Mouse (Mus musculus) liver, adult 2 months (tissue): Measurements from ENCODE around the gene Rsph9. TPM values are rescaled to one million over a fixed set of nuclear protein-coding genes. Genes with fewer than 3 reads are reported as not detected.

Source experiments
- DNase-seq: peaks from one replicate; pipeline ENCODE4 v3.0.0-alpha.2; 2011; ENCODE audit warnings: low read depth, low spot score; ENCODE audit errors: extremely low read depth
- H3K27ac ChIP-seq: fragments of 200-500 bp; replicated peaks from 2 replicates; pipeline ENCODE4 v1.5.1; 2012; ENCODE audit warnings: low read depth, mild to moderate bottlenecking, control low read depth, inconsistent platforms, low read length; ENCODE audit not compliant: insufficient read depth
- H3K27me3 ChIP-seq: fragments of 200-500 bp; 2 replicates; pipeline ENCODE4 v1.6.1; 2012; ENCODE audit warnings: mild to moderate bottlenecking, moderate library complexity, low read length, inconsistent platforms; ENCODE audit not compliant: control insufficient read depth, insufficient read depth
- H3K36me3 ChIP-seq: fragments of 200-500 bp; 2 replicates; pipeline ENCODE4 v1.6.1; 2012; ENCODE audit warnings: low read length, inconsistent platforms; ENCODE audit not compliant: control insufficient read depth, insufficient read depth
- H3K4me1 ChIP-seq: fragments of 200-500 bp; 2 replicates; pipeline ENCODE4 v1.6.1; 2011; ENCODE audit warnings: low read length; ENCODE audit not compliant: control insufficient read depth, insufficient read depth
- H3K4me3 ChIP-seq: fragments of 200-500 bp; 2 replicates; pipeline ENCODE4 v1.5.1; 2011; ENCODE audit warnings: low read depth, mild to moderate bottlenecking, control low read depth, low read length, moderate library complexity; ENCODE audit not compliant: insufficient read depth
- H3K79me2 ChIP-seq: fragments of 200-500 bp; 2 replicates; pipeline ENCODE4 v1.6.1; 2012; ENCODE audit warnings: inconsistent platforms, mild to moderate bottlenecking, low read length, moderate library complexity; ENCODE audit not compliant: control insufficient read depth, insufficient read depth
- H3K9ac ChIP-seq: fragments of 200-500 bp; 2 replicates; pipeline ENCODE4 v1.6.1; 2012; ENCODE audit warnings: low read depth, mild to moderate bottlenecking, control low read depth, inconsistent platforms, low read length
- CTCF ChIP-seq: fragments of 200-500 bp; IDR thresholded peaks from 2 replicates; pipeline ENCODE4 v1.5.1; 2011; ENCODE audit warnings: low read depth, low read length, control low read depth
- POLR2A ChIP-seq: fragments of 200-500 bp; IDR thresholded peaks from 2 replicates; pipeline ENCODE4 v1.6.1; 2011; ENCODE audit warnings: low read length, control low read depth; ENCODE audit not compliant: insufficient read depth; ENCODE audit errors: extremely low read depth
- WGBS: fragments of 180-500 bp; shearing (Covaris S2); methylation state at CpG from one replicate; pipeline ENCODE4 v1.1.7; 2018; 5-methylcytosine and 5-hydroxymethylcytosine counted together
- polyA plus RNA-seq: library from polyadenylated mRNA; depleted of rRNA; stranded (reverse); fragments of >200 nt; gene quantifications from 2 replicates; pipeline ENCODE4 v1.2.3, GENCODE M21; 2012
- total RNA-seq: library from RNA; depleted of rRNA; stranded (reverse); fragments of >200 nt; gene quantifications from 2 replicates; pipeline ENCODE4 v1.2.3, GENCODE M21; 2014

The Rsph9 gene
- total and polyA plus RNA-seq, 2 experiments, result 0.83 to 0.93 TPM

DNA sequence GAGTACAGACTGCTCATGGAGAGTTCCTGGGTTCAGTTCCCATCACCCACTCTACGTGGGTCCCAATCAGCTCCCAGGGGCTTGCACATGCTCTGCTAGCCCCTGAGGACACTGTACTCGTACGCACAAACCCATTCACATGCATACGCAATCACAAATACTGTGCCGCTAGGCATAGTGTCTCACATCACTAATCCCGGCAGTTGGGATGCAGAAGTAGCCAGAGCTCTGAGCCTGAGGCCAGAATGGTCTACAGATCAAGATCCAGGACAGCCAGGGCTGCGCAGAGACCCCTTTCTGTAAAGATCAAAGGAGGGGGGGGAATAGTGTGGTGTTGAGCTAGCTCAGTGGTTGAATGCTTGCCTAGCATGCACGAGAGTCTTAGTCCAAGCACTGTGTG is 13.1 kb upstream of the Rsph9 start:
- peaks cover 12% of the 10 kb centered on the region for H3K4me1 ChIP-seq

GRCm38 (mm10) chr17:46156680-46157079 is 12.7 kb upstream of the Rsph9 start:
- 91% methylated on average over 5 of the region's 5 CpGs for WGBS
- no peak overlapping the region for H3K4me3 ChIP-seq

More for the DNA sequence above, 13.1 kb upstream of the Rsph9 start:
- Histone ChIP-seq H3K27ac (no peak overlapping the region), H3K4me3 (no peak overlapping the region), H3K27me3 (no peaks in the 10 kb centered on the region), H3K9ac (no peak overlapping the region), H3K79me2 (peaks cover 7% of the 10 kb centered on the region; the same call in 1 of the 2 replicates), H3K36me3 (no peaks in the 10 kb centered on the region)
- TF ChIP-seq CTCF, result no peak
- WGBS, result 97% methylated on average over 8 of the region's 8 CpGs
- no peak for DNase-seq

GRCm38 (mm10) chr17:46154336-46154735 is 10.3 kb upstream of the Rsph9 start:
- Histone ChIP-seq H3K79me2 (peaks cover 7% of the 10 kb centered on the region; the same call in 1 of the 2 replicates), H3K27ac (no peak overlapping the region)
- DNase-seq, result no peak

More at GRCm38 (mm10) chr17:46156680-46157079, 12.7 kb upstream of the Rsph9 start:
- no peak overlapping the region for H3K9ac ChIP-seq
- TF ChIP-seq CTCF, result no peak
- TF ChIP-seq POLR2A, result no peak
- H3K36me3 ChIP-seq, result no peaks in the 10 kb centered on the region
- H3K27ac ChIP-seq, result no peak overlapping the region
- H3K4me1 ChIP-seq, result peaks cover 10% of the 10 kb centered on the region
- no peak for DNase-seq
- no peaks in the 10 kb centered on the region for H3K27me3 ChIP-seq
- H3K79me2 ChIP-seq, result peaks cover 7% of the 10 kb centered on the region; the same call in 1 of the 2 replicates

DNA sequence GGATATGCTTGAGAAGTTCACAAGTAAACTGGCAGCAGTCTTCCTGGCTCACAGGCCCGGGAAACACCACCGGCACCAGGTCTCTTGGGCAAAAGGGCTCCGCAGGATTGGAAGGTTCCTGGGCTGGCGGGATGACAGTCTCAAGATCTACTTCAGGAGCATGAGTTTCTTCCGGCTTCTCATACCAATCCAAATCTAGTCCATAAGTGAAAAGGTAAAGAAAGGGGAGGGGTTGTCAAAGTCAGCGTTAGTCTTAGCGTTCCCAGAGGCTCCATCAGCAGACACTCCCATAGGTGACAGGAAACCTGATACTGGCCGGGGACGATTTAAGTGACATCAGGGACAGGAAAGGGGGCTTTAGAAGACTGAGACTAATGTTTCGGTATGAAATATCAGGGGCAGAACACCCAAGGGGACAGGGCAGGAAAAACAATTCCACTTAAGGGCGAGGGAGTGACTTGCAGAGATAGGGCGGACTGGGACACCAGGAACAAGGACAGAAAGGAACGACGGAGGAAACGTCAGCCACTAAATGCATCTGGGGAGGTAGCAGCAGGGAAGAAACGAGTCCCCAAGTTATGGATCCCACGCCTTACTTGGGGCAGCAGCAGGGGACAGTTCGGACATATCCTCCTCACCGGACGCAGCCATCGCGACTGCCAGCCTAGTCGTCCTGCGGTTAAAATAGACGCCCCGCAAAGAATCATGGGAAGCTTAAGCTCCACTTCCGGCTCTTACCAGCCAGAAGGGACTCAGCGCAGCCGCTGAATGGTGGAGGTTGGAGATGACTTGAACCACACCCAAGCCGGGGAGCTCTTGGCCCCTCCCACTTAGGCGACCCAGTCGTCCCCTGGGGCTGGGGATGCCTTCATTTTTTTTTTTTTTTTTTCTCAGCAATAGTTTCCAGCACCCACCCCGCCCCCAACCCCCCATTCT is 9.1 kb upstream of the Rsph9 start, which contains the start of gene Mad2l1bp:
Mad2l1bp (minus strand) TSS at position 707 of the 936 bp plus-strand sequence.
- Histone ChIP-seq H3K4me3 (peak within 1 kb of the TSS; percentile 60), H3K27ac (peak within 1 kb of the TSS; percentile 37), H3K9ac (peak within 1 kb of the TSS; percentile 67), H3K27me3 (no peaks in the 10 kb centered on the region), H3K36me3 (peaks cover 2% of the 10 kb centered on the region; the same call in 1 of the 2 replicates), H3K79me2 (peaks cover 7% of the 10 kb centered on the region; the same call in 1 of the 2 replicates), H3K4me1 (peaks cover 5% of the 10 kb centered on the region)
- whole genome bisulfite sequencing, result 4% methylated on average over 33 of the region's 33 CpGs
- TF ChIP-seq POLR2A (peak; percentile 97), CTCF (no peak)
- peak; percentile 88 for DNase-seq

More at GRCm38 (mm10) chr17:46154336-46154735, 10.3 kb upstream of the Rsph9 start:
- no peaks in the 10 kb centered on the region for H3K27me3 ChIP-seq
- H3K36me3 ChIP-seq, result no peaks in the 10 kb centered on the region
- WGBS, result 93% methylated on average over 3 of the region's 3 CpGs
- H3K9ac ChIP-seq, result no peak overlapping the region
- H3K4me1 ChIP-seq, result peaks cover 9% of the 10 kb centered on the region
- no peak for TF ChIP-seq CTCF
- no peak for TF ChIP-seq POLR2A
- H3K4me3 ChIP-seq, result no peak overlapping the region

DNA sequence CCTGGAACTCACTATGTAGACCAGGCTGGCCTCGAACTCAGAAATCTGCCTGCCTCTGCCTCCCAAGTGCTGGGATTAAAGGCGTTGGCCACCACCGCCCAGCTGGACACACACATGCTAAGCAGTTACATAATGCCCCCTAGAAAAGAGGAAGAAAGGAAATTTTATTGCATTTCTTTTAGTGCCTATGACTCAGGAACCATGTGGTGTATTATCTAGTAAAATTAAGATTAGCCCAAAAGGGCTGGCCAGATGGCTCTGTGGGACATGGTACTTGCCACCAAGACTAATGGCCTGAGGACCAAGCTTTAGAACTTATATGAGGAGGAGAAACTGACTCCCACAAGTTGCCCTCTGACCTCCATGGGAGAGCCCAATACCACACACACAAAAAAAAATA is 4.1 kb downstream of the Rsph9 start:
- 94% methylated on average over 3 of the region's 3 CpGs for WGBS

More for the DNA sequence above, 4.1 kb downstream of the Rsph9 start:
- H3K4me3 ChIP-seq, result no peak overlapping the region
- no peak overlapping the region for H3K9ac ChIP-seq
- peak overlapping the region; percentile 62; the same call in 1 of the 2 replicates for H3K27ac ChIP-seq
- H3K36me3 ChIP-seq, result no peaks in the 10 kb centered on the region
- TF ChIP-seq CTCF (no peak), POLR2A (no peak)
- H3K27me3 ChIP-seq, result no peaks in the 10 kb centered on the region
- no peaks in the 10 kb centered on the region for H3K79me2 ChIP-seq
- no peak for DNase-seq
- H3K4me1 ChIP-seq, result peaks cover 10% of the 10 kb centered on the region; the same call in 1 of the 2 replicates
